Mouse (Mus musculus) heart, embryonic 13.5 days (tissue): ENCODE results near the gene Lmf2. TPM values are rescaled to one million over a fixed set of nuclear protein-coding genes. Genes with fewer than 3 reads are reported as not detected.

ENCODE experiments used
- ATAC-seq: fragments of 200-750 bp; cut with Nextera tagmentation; 2 replicates; pipeline ENCODE4 v1.8.0; 2017; ENCODE audit warnings: moderate TSS enrichment; ENCODE audit not compliant: insufficient number of reproducible peaks, low FRiP score, low TSS enrichment; ENCODE audit errors: extremely low read depth
- H3K27ac ChIP-seq: fragments of 300-500 bp; sonication (generic); replicated peaks from 2 replicates; pipeline ENCODE4 v1.5.1; 2015; ENCODE audit warnings: moderate library complexity, mild to moderate bottlenecking, inconsistent platforms
- H3K27me3 ChIP-seq: fragments of 300-500 bp; sonication (generic); replicated peaks from 2 replicates; pipeline ENCODE4 v1.6.1; 2015; ENCODE audit warnings: mild to moderate bottlenecking, inconsistent platforms
- H3K36me3 ChIP-seq: fragments of 300-500 bp; sonication (generic); 2 replicates; pipeline ENCODE4 v1.6.1; 2015; ENCODE audit warnings: mild to moderate bottlenecking, inconsistent platforms
- H3K4me1 ChIP-seq: fragments of 300-500 bp; sonication (generic); 2 replicates; pipeline ENCODE4 v1.6.1; 2015; ENCODE audit warnings: inconsistent platforms
- H3K4me2 ChIP-seq: fragments of 300-500 bp; sonication (generic); 2 replicates; pipeline ENCODE4 v1.6.1; 2015; ENCODE audit warnings: inconsistent platforms, mild to moderate bottlenecking, moderate library complexity
- H3K4me3 ChIP-seq: fragments of 300-500 bp; sonication (generic); 2 replicates; pipeline ENCODE4 v1.5.1; 2015; ENCODE audit warnings: moderate library complexity, mild to moderate bottlenecking, inconsistent platforms
- H3K9ac ChIP-seq: fragments of 300-500 bp; sonication (generic); 2 replicates; pipeline ENCODE4 v1.6.1; 2015; ENCODE audit warnings: inconsistent platforms, mild to moderate bottlenecking, moderate library complexity
- H3K9me3 ChIP-seq: fragments of 300-500 bp; sonication (generic); 2 replicates; pipeline ENCODE4 v1.6.1; 2016; ENCODE audit warnings: inconsistent platforms
- WGBS: fragments of 180-500 bp; shearing (Covaris S2); methylation state at CpG from one replicate; pipeline ENCODE4 v1.1.7; 2015; ENCODE audit warnings: mixed read lengths; 5-methylcytosine and 5-hydroxymethylcytosine counted together
- polyA plus RNA-seq: library from polyadenylated mRNA; unstranded; fragments of >200 nt; fragmentation: Nextera tagmentation; extraction: Ambion mirVana; gene quantifications from 2 replicates; pipeline ENCODE4 v1.2.1, GENCODE M21; 2015

Gene Lmf2
- polyA plus RNA-seq, 1 experiment from 2014 or later: 46.2 TPM

- H3K27me3 ChIP-seq: peaks cover 68% of the 10 kb centered on the region
- no peak overlapping the region for H3K27ac ChIP-seq
- peak overlapping the region; percentile 54 for H3K4me3 ChIP-seq
- H3K4me2 ChIP-seq: peak overlapping the region; percentile 82
- ATAC-seq: no peak
- 9% methylated on average over 46 of the region's 46 CpGs for WGBS
- H3K36me3 ChIP-seq: no peaks in the 10 kb centered on the region
- peak overlapping the region; percentile 71 for H3K9ac ChIP-seq
- peaks cover 35% of the 10 kb centered on the region for H3K4me1 ChIP-seq
- H3K9me3 ChIP-seq: no peaks in the 10 kb centered on the region
Measured at GRCm38 (mm10) chr15:89377938-89378828, 22.7 kb upstream of the Lmf2 start.

DNA sequence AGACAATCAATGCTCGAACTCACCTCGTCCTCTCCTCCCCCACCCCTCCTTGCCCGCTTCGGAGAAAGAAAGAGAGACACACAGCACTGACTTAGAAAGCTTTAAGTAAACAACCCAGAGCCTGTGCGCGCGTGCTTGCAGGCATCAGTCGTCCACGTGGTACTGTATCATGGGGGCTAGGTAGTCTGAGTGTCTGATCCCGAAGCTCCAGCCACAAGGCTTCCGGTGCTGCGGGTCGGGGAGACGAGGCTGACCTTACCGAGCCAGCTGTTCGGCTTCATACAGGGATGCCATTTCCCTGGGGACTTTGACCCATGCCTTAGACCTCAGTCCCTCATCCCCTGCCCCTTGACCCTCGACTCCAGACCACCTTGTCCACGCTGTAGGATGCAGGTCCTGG lies 21.9 kb upstream of the Lmf2 start:
- WGBS: 4% methylated on average over 18 of the region's 18 CpGs

GRCm38 (mm10) chr15:89376957-89377356 lies 21.5 kb upstream of the Lmf2 start, which contains the start of gene Tymp:
Gene Tymp (minus strand): TSS chr15:89377039.
- WGBS: 21% methylated on average over 16 of the region's 16 CpGs
- Histone ChIP-seq H3K4me1 (peaks cover 45% of the 10 kb centered on the region), H3K9me3 (no peaks in the 10 kb centered on the region), H3K36me3 (peaks cover 9% of the 10 kb centered on the region), H3K4me3 (no peak within 1 kb of the TSS), H3K4me2 (peak within 1 kb of the TSS; percentile 24), H3K27ac (no peak within 1 kb of the TSS), H3K27me3 (peaks cover 63% of the 10 kb centered on the region), H3K9ac (peak within 1 kb of the TSS; percentile 71; the same call in 1 of the 2 replicates)
- no peak for ATAC-seq

More for the DNA sequence above, 21.9 kb upstream of the Lmf2 start:
- H3K4me2 ChIP-seq: peak overlapping the region; percentile 24
- no peak overlapping the region for H3K4me3 ChIP-seq
- H3K36me3 ChIP-seq: peaks cover 5% of the 10 kb centered on the region
- H3K9me3 ChIP-seq: no peaks in the 10 kb centered on the region
- H3K9ac ChIP-seq: no peak overlapping the region; the same call in 1 of the 2 replicates
- peaks cover 67% of the 10 kb centered on the region for H3K27me3 ChIP-seq
- H3K4me1 ChIP-seq: peaks cover 44% of the 10 kb centered on the region
- ATAC-seq: no peak
- no peak overlapping the region for H3K27ac ChIP-seq

- no peak overlapping the region for H3K4me2 ChIP-seq
- ATAC-seq: no peak
- H3K4me3 ChIP-seq: no peak overlapping the region
- H3K36me3 ChIP-seq: peaks cover 18% of the 10 kb centered on the region
- peaks cover 56% of the 10 kb centered on the region for H3K27me3 ChIP-seq
- peaks cover 45% of the 10 kb centered on the region for H3K4me1 ChIP-seq
- 73% methylated on average over 7 of the region's 7 CpGs for WGBS
- H3K9ac ChIP-seq: no peak overlapping the region
- no peak overlapping the region for H3K27ac ChIP-seq
- H3K9me3 ChIP-seq: no peaks in the 10 kb centered on the region
Measured at GRCm38 (mm10) chr15:89376040-89376439, 20.6 kb upstream of the Lmf2 start.

DNA sequence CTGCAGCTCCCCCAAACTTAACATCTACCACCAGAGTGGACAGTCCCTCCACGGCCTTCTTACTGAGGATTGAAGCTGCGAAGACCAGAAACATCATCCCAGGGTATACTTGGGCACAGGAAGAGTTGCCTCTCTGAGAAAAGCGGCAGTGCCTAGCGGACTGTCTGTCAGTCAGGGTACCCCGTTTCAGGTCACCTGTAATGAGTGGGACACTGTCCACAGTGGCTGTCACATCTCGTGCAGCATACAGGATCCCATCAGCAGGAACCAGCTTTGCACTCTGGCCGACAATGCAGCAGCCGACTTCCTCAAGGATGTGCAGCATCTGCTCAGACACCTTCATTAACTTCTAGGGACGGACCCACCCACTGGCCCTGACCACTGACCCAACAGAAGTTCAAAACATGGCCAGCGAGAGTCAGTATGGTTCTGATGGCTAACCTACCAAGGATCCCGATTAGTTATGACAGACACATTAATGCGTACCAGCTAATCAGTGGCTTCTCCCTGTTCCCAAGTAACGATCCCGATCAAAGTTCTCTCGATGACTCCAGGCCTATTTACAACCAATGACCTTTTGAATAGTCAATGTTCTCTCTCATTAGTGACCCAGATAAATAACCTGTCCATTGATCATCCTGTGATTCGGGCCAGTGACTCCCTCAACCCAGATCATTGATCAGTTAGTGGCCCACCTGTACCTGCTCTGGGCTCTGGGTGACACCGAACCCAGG lies 19.5 kb upstream of the Lmf2 start:
- Histone ChIP-seq H3K4me2 (no peak overlapping the region), H3K4me3 (no peak overlapping the region), H3K36me3 (peaks cover 29% of the 10 kb centered on the region), H3K9ac (no peak overlapping the region), H3K4me1 (peaks cover 45% of the 10 kb centered on the region), H3K9me3 (no peaks in the 10 kb centered on the region), H3K27ac (no peak overlapping the region), H3K27me3 (peaks cover 45% of the 10 kb centered on the region)
- 86% methylated on average over 17 of the region's 17 CpGs for WGBS
- ATAC-seq: no peak

DNA sequence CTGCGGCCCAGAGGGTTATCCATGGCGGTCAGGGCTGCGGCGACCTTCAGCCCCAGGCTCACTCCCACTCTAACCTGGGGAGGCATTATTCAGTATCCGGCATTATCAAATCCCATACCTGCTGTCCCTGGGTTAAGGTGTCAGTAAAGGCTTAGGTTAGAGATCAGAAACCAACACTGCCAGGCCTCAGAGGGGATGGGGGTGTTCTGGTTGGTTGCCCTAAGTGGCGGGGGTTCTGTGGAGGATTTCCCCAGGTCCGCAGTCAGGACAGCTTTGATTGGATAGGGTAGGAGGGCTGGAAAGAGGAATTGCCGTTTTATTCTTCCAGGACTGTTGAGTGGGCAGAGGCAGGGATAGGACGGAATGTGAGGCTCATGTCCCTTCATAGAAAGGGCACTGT lies 18.9 kb upstream of the Lmf2 start:
- Histone ChIP-seq H3K27me3 (peaks cover 40% of the 10 kb centered on the region), H3K27ac (peak overlapping the region; percentile 94), H3K4me3 (peak overlapping the region; percentile 75), H3K9ac (peak overlapping the region; percentile 88), H3K9me3 (no peaks in the 10 kb centered on the region), H3K4me1 (peaks cover 41% of the 10 kb centered on the region), H3K36me3 (peaks cover 35% of the 10 kb centered on the region), H3K4me2 (peak overlapping the region; percentile 90)
- 50% methylated on average over 9 of the region's 9 CpGs for WGBS
- no peak for ATAC-seq

GRCm38 (mm10) chr15:89373762-89374248 lies 18.3 kb upstream of the Lmf2 start, which contains the start of gene Sco2:
Gene Sco2 (minus strand): TSS chr15:89373846.
- peak within 1 kb of the TSS; percentile 75 for H3K4me3 ChIP-seq
- peaks cover 35% of the 10 kb centered on the region for H3K27me3 ChIP-seq
- peak within 1 kb of the TSS; percentile 88 for H3K9ac ChIP-seq
- H3K27ac ChIP-seq: peak within 1 kb of the TSS; percentile 94
- H3K9me3 ChIP-seq: no peaks in the 10 kb centered on the region
- peak within 1 kb of the TSS; percentile 90 for H3K4me2 ChIP-seq
- WGBS: under 1% methylated on average over 42 of the region's 42 CpGs
- ATAC-seq: peak; percentile 47
- peaks cover 36% of the 10 kb centered on the region for H3K4me1 ChIP-seq
- H3K36me3 ChIP-seq: peaks cover 41% of the 10 kb centered on the region

- peak; percentile 68 for ATAC-seq
- peak overlapping the region; percentile 75 for H3K4me3 ChIP-seq
- H3K36me3 ChIP-seq: peaks cover 47% of the 10 kb centered on the region
- H3K9ac ChIP-seq: peak overlapping the region; percentile 88
- 2% methylated on average over 35 of the region's 35 CpGs for WGBS
- H3K4me2 ChIP-seq: peak overlapping the region; percentile 90
- H3K27me3 ChIP-seq: peaks cover 29% of the 10 kb centered on the region
- peak overlapping the region; percentile 94 for H3K27ac ChIP-seq
- peaks cover 30% of the 10 kb centered on the region for H3K4me1 ChIP-seq
- no peaks in the 10 kb centered on the region for H3K9me3 ChIP-seq
Measured at GRCm38 (mm10) chr15:89373027-89373761, 17.7 kb upstream of the Lmf2 start.

DNA sequence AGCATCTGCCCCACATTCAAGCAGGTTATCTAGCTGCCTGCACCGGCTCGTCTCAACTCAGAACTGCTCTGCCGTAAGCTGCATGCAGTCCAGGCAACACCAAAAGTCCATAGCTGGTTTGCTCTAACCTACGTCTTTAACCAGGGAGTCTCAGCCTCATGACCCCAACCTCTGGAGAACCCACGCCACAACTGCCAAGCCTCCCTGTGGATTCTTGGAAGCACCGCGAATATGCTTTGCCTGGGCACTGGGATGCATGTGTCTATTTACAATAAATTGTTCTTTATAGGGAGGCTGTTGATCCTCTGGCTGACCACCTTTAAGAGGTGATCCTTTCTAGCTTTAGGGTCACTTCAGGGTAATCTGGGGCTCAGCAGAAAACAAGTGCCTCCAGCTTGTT lies 17.1 kb upstream of the Lmf2 start:
- no peak for ATAC-seq
- H3K9me3 ChIP-seq: no peaks in the 10 kb centered on the region
- peak overlapping the region; percentile 94 for H3K27ac ChIP-seq
- WGBS: 78% methylated on average over 7 of the region's 7 CpGs
- peak overlapping the region; percentile 75 for H3K4me3 ChIP-seq
- H3K9ac ChIP-seq: peak overlapping the region; percentile 88
- peaks cover 24% of the 10 kb centered on the region for H3K4me1 ChIP-seq
- H3K27me3 ChIP-seq: peaks cover 22% of the 10 kb centered on the region
- peaks cover 53% of the 10 kb centered on the region for H3K36me3 ChIP-seq
- peak overlapping the region; percentile 90 for H3K4me2 ChIP-seq

DNA sequence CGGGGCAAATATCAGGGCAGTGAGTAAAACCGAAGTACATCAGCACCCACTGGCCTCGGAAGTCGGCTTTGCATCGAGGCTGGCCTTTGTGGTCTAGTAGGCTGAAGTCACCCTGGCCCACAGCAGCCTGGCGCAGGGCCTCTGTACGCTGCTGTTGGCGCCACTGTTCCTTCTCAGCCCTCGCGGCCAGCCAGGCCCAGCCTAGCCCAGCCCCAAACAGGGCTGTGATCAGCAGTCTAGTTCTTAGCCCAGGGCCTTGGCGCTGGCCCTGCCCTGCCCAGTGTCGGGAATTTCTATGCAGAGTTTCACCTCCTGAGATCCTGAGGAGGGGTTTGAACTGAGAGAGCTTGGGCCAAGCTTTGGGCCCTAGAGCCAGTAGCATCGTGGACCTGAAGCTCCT lies 16.6 kb upstream of the Lmf2 start:
- H3K4me2 ChIP-seq: no peak overlapping the region

More for the DNA sequence above, 16.6 kb upstream of the Lmf2 start:
- H3K27me3 ChIP-seq: peaks cover 17% of the 10 kb centered on the region
- no peak overlapping the region for H3K4me3 ChIP-seq
- H3K27ac ChIP-seq: no peak overlapping the region
- peak overlapping the region; percentile 11; the same call in 1 of the 2 replicates for H3K9ac ChIP-seq
- H3K36me3 ChIP-seq: peaks cover 58% of the 10 kb centered on the region
- no peak for ATAC-seq
- H3K4me1 ChIP-seq: peaks cover 20% of the 10 kb centered on the region
- 88% methylated on average over 13 of the region's 13 CpGs for WGBS
- H3K9me3 ChIP-seq: no peaks in the 10 kb centered on the region
